Mouse (Mus musculus): ENCODE data around the gene Avil. TPM values are rescaled to one million over a fixed set of nuclear protein-coding genes. Genes with fewer than 3 reads are reported as not detected.

The Avil gene
- polyA plus RNA-seq, 1 experiment = 0.30 TPM

- TF ChIP-seq CTCF (IDR thresholded peaks at IDR 0.05; ENCODE audit: insufficient read depth, low read length) (no peak), POLR2A (IDR thresholded peaks at IDR 0.05; ENCODE audit: borderline replicate concordance, extremely low read depth, low read depth, low read length) (no peak)
Measured at GRCm38 (mm10) chr10:126963821-126964220, 36.7 kb upstream of the Avil start.

GRCm38 (mm10) chr10:126971363-126972050 is 29.0 kb upstream of the Avil start:
- Histone ChIP-seq H3K4me1 (ENCODE audit: control insufficient read depth, insufficient read depth, low read length) (peaks cover 11% of the 10 kb centered on the region), H3K4me3 (replicated peaks; ENCODE audit: extremely low read depth, low read depth, low read length) (no peak overlapping the region)
- TF ChIP-seq POLR2A (IDR thresholded peaks at IDR 0.05; ENCODE audit: borderline replicate concordance, extremely low read depth, low read depth, low read length) (no peak), CTCF (IDR thresholded peaks at IDR 0.05; ENCODE audit: insufficient read depth, low read length) (no peak)
- 26% methylated on average over 12 of the region's 12 CpGs for WGBS
- no peak for DNase-seq

More at GRCm38 (mm10) chr10:126963821-126964220, 36.7 kb upstream of the Avil start:
- 80% methylated on average over 8 of the region's 8 CpGs for WGBS
- no peak overlapping the region for H3K4me3 ChIP-seq (replicated peaks; ENCODE audit: extremely low read depth, low read depth, low read length)
- no peak for DNase-seq
- H3K4me1 ChIP-seq (ENCODE audit: control insufficient read depth, insufficient read depth, low read length) = peaks cover 2% of the 10 kb centered on the region; the same call in 1 of the 2 replicates

- TF ChIP-seq CTCF (IDR thresholded peaks at IDR 0.05; ENCODE audit: insufficient read depth, low read length) (no peak), POLR2A (IDR thresholded peaks at IDR 0.05; ENCODE audit: borderline replicate concordance, extremely low read depth, low read depth, low read length) (no peak)
- WGBS = 33% methylated on average over 13 of the region's 13 CpGs
- Histone ChIP-seq H3K4me1 (ENCODE audit: control insufficient read depth, insufficient read depth, low read length) (peaks cover 11% of the 10 kb centered on the region), H3K4me3 (replicated peaks; ENCODE audit: extremely low read depth, low read depth, low read length) (no peak overlapping the region)
- peak; percentile 61 for DNase-seq
Measured at GRCm38 (mm10) chr10:126972051-126972725, 28.3 kb upstream of the Avil start.

GRCm38 (mm10) chr10:126972988-126973387 is 27.5 kb upstream of the Avil start:
- H3K4me3 ChIP-seq (replicated peaks; ENCODE audit: extremely low read depth, low read depth, low read length) = no peak overlapping the region
- DNase-seq = no peak
- TF ChIP-seq POLR2A (IDR thresholded peaks at IDR 0.05; ENCODE audit: borderline replicate concordance, extremely low read depth, low read depth, low read length) (no peak), CTCF (IDR thresholded peaks at IDR 0.05; ENCODE audit: insufficient read depth, low read length) (no peak)
- WGBS = 50% methylated on average over 7 of the region's 7 CpGs
- peaks cover 13% of the 10 kb centered on the region for H3K4me1 ChIP-seq (ENCODE audit: control insufficient read depth, insufficient read depth, low read length)

- 76% methylated on average over 6 of the region's 6 CpGs for WGBS
- H3K4me1 ChIP-seq (ENCODE audit: control insufficient read depth, insufficient read depth, low read length) = peaks cover 14% of the 10 kb centered on the region
- TF ChIP-seq POLR2A (IDR thresholded peaks at IDR 0.05; ENCODE audit: borderline replicate concordance, extremely low read depth, low read depth, low read length) = no peak
- no peak for TF ChIP-seq CTCF (IDR thresholded peaks at IDR 0.05; ENCODE audit: insufficient read depth, low read length)
- H3K4me3 ChIP-seq (replicated peaks; ENCODE audit: extremely low read depth, low read depth, low read length) = no peak overlapping the region
- no peak for DNase-seq
Measured at GRCm38 (mm10) chr10:126975706-126976105, 24.8 kb upstream of the Avil start.

GRCm38 (mm10) chr10:126977076-126977475 is 23.4 kb upstream of the Avil start:
- Histone ChIP-seq H3K4me3 (replicated peaks; ENCODE audit: extremely low read depth, low read depth, low read length) (no peak overlapping the region), H3K4me1 (ENCODE audit: control insufficient read depth, insufficient read depth, low read length) (peaks cover 10% of the 10 kb centered on the region)
- DNase-seq = no peak
- whole genome bisulfite sequencing = 60% methylated on average over 4 of the region's 4 CpGs
- TF ChIP-seq POLR2A (IDR thresholded peaks at IDR 0.05; ENCODE audit: borderline replicate concordance, extremely low read depth, low read depth, low read length) (no peak), CTCF (IDR thresholded peaks at IDR 0.05; ENCODE audit: insufficient read depth, low read length) (no peak)

- peak within 1 kb of the TSS; percentile 85 for H3K4me3 ChIP-seq (replicated peaks; ENCODE audit: extremely low read depth, low read depth, low read length)
- WGBS = under 1% methylated on average over 55 of the region's 56 CpGs
- peak; percentile 99 for DNase-seq
- H3K4me1 ChIP-seq (ENCODE audit: control insufficient read depth, insufficient read depth, low read length) = peaks cover 22% of the 10 kb centered on the region
- TF ChIP-seq POLR2A (IDR thresholded peaks at IDR 0.05; ENCODE audit: borderline replicate concordance, extremely low read depth, low read depth, low read length) = peak; percentile 97
- no peak for TF ChIP-seq CTCF (IDR thresholded peaks at IDR 0.05; ENCODE audit: insufficient read depth, low read length)
Measured at GRCm38 (mm10) chr10:126978277-126978994, 22.1 kb upstream of the Avil start, which contains the start of gene Ctdsp2. Gene Ctdsp2 (plus strand): TSS chr10:126978717.

GRCm38 (mm10) chr10:126979121-126979635 is 21.3 kb upstream of the Avil start:
- Histone ChIP-seq H3K4me3 (replicated peaks; ENCODE audit: extremely low read depth, low read depth, low read length) (peak overlapping the region; percentile 85), H3K4me1 (ENCODE audit: control insufficient read depth, insufficient read depth, low read length) (peaks cover 29% of the 10 kb centered on the region)
- TF ChIP-seq CTCF (IDR thresholded peaks at IDR 0.05; ENCODE audit: insufficient read depth, low read length) = no peak
- TF ChIP-seq POLR2A (IDR thresholded peaks at IDR 0.05; ENCODE audit: borderline replicate concordance, extremely low read depth, low read depth, low read length) = 0 out of 2 replicates have a peak, but pooled peaks have one; percentile 5
- 1% methylated on average over 52 of the region's 62 CpGs for WGBS
- peak; percentile 69 for DNase-seq

GRCm38 (mm10) chr10:126979636-126980151 is 20.8 kb upstream of the Avil start:
- Histone ChIP-seq H3K4me3 (replicated peaks; ENCODE audit: extremely low read depth, low read depth, low read length) (peak overlapping the region; percentile 85), H3K4me1 (ENCODE audit: control insufficient read depth, insufficient read depth, low read length) (peaks cover 34% of the 10 kb centered on the region)
- TF ChIP-seq CTCF (IDR thresholded peaks at IDR 0.05; ENCODE audit: insufficient read depth, low read length) = no peak
- TF ChIP-seq POLR2A (IDR thresholded peaks at IDR 0.05; ENCODE audit: borderline replicate concordance, extremely low read depth, low read depth, low read length) = no peak
- peak; percentile 54 for DNase-seq
- under 1% methylated on average over 57 of the region's 57 CpGs for WGBS
